Mouse (Mus musculus) MEL (cell line): Measurements from ENCODE around the gene Napa. TPM values are rescaled to one million over a fixed set of nuclear protein-coding genes. Genes with fewer than 3 reads are reported as not detected.
A peak's percentile ranks its signal among the peaks of the same experiment; 100 is the strongest.

Experiments
- DNase-seq: peaks from one replicate; pipeline ENCODE4 v3.0.0; 2011; ENCODE audit warnings: low read depth, low spot score
- H3K27ac ChIP-seq: 2 replicates; pipeline ENCODE4 v1.5.1; 2012; ENCODE audit warnings: low read depth, mild to moderate bottlenecking, control low read depth, low read length, moderate library complexity; ENCODE audit not compliant: control insufficient read depth
- H3K27me3 ChIP-seq, 2 experiments: fragments of 150-350 bp in 1 of 2; sonication (generic) in 1 of 2; 2 replicates each; pipeline ENCODE4 v1.6.1; 2012; ENCODE audit warnings: low read length in 2 of 2, mild to moderate bottlenecking in 2 of 2, improper control_type of control experiment in 1 of 2, moderate library complexity in 1 of 2; ENCODE audit not compliant: insufficient read depth in 2 of 2, control insufficient read depth in 1 of 2
- H3K36me3 ChIP-seq, 2 experiments: 2 replicates each; pipeline ENCODE4 v1.6.1; 2012 to 2014; ENCODE audit warnings: low read length in 2 of 2, improper control_type of control experiment in 1 of 2, inconsistent platforms in 1 of 2, mild to moderate bottlenecking in 1 of 2; ENCODE audit not compliant: insufficient read depth in 2 of 2, control insufficient read depth in 1 of 2
- H3K4me1 ChIP-seq, 2 experiments: fragments of 150-350 bp in 1 of 2; sonication (generic) in 1 of 2; 2 replicates each; pipeline ENCODE4 v1.6.1; 2012; ENCODE audit warnings: low read length in 2 of 2, improper control_type of control experiment in 1 of 2, mild to moderate bottlenecking in 1 of 2; ENCODE audit not compliant: insufficient read depth in 2 of 2, control insufficient read depth in 1 of 2
- H3K4me3 ChIP-seq, 2 experiments: fragments of 150-350 bp in 1 of 2; sonication (generic) in 1 of 2; 2 replicates each; pipeline ENCODE4 v1.5.1; 2012; ENCODE audit warnings: low read depth in 2 of 2, low read length in 2 of 2, mild to moderate bottlenecking in 2 of 2, moderate library complexity in 2 of 2, control low read depth in 1 of 2, improper control_type of control experiment in 1 of 2; ENCODE audit not compliant: control insufficient read depth in 1 of 2, insufficient read depth in 1 of 2
- H3K79me2 ChIP-seq: 2 replicates; pipeline ENCODE4 v1.6.1; 2012; ENCODE audit warnings: mild to moderate bottlenecking, low read length, moderate library complexity; ENCODE audit not compliant: control insufficient read depth, poor library complexity, insufficient read depth
- H3K9ac ChIP-seq: 2 replicates; pipeline ENCODE4 v1.6.1; 2012; ENCODE audit warnings: low read depth, mild to moderate bottlenecking, control low read depth, low read length, moderate library complexity; ENCODE audit not compliant: control insufficient read depth, poor library complexity, severe bottlenecking
- H3K9me3 ChIP-seq: fragments of 150-350 bp; sonication (generic); replicated peaks from 2 replicates; pipeline ENCODE4 v1.6.1; 2012; ENCODE audit warnings: mild to moderate bottlenecking, low read length, improper control_type of control experiment, moderate library complexity; ENCODE audit not compliant: insufficient read depth
- CHD1 ChIP-seq: IDR thresholded peaks from 2 replicates; pipeline ENCODE4 v1.6.1; 2012; ENCODE audit warnings: low read depth, mild to moderate bottlenecking, inconsistent platforms, low read length, improper control_type of control experiment
- E2F4 ChIP-seq: IDR thresholded peaks from 2 replicates; pipeline ENCODE4 v1.6.1; 2011; ENCODE audit warnings: low read depth, low read length, improper control_type of control experiment, borderline replicate concordance
- ELF1 ChIP-seq: IDR thresholded peaks from 2 replicates; pipeline ENCODE4 v1.6.1; 2014; ENCODE audit warnings: low read depth, mild to moderate bottlenecking, inconsistent platforms, low read length, improper control_type of control experiment, moderate library complexity
- EP300 ChIP-seq, 2 experiments: IDR thresholded peaks; 2 replicates each; pipeline ENCODE4 v1.6.1; 2011; ENCODE audit warnings: improper control_type of control experiment in 2 of 2, low read length in 2 of 2, low read depth in 1 of 2, mild to moderate bottlenecking in 1 of 2
- JUND ChIP-seq: IDR thresholded peaks from 2 replicates; pipeline ENCODE4 v1.6.1; 2011; ENCODE audit warnings: low read depth, mild to moderate bottlenecking, improper control_type of control experiment, low read length
- KAT2A ChIP-seq: conservative IDR thresholded peaks from 2 replicates; pipeline ENCODE4 v1.6.1; 2012; ENCODE audit warnings: low read depth, low read length, improper control_type of control experiment, inconsistent platforms
- MAFK ChIP-seq: IDR thresholded peaks from 2 replicates; pipeline ENCODE4 v1.6.1; 2011; ENCODE audit warnings: low read depth, mild to moderate bottlenecking, low read length, improper control_type of control experiment, borderline replicate concordance
- MAX ChIP-seq: IDR thresholded peaks from 2 replicates; pipeline ENCODE4 v1.6.1; 2011; ENCODE audit warnings: low read length, improper control_type of control experiment
- MXI1 ChIP-seq: IDR thresholded peaks from 2 replicates; pipeline ENCODE4 v1.6.1; 2011; ENCODE audit warnings: mild to moderate bottlenecking, low read depth, low read length, improper control_type of control experiment
- MYC ChIP-seq: IDR thresholded peaks from 2 replicates; pipeline ENCODE4 v1.6.1; 2011; ENCODE audit warnings: low read depth, mild to moderate bottlenecking, low read length, improper control_type of control experiment, moderate library complexity
- NELFE ChIP-seq: IDR thresholded peaks from 2 replicates; pipeline ENCODE4 v1.6.1; 2011; ENCODE audit warnings: low read depth, low read length, improper control_type of control experiment
- NRF1 ChIP-seq: IDR thresholded peaks from 2 replicates; pipeline ENCODE4 v1.6.1; 2014; ENCODE audit warnings: low read depth, mild to moderate bottlenecking, inconsistent platforms, low read length, improper control_type of control experiment, moderate library complexity; ENCODE audit not compliant: poor library complexity, insufficient read depth, severe bottlenecking
- POLR2AphosphoS2 ChIP-seq: IDR thresholded peaks from 2 replicates; pipeline ENCODE4 v1.6.1; 2011; ENCODE audit warnings: low read length, improper control_type of control experiment
- POLR2AphosphoS5 ChIP-seq: IDR thresholded peaks from 2 replicates; pipeline ENCODE4 v1.6.1; 2012; ENCODE audit warnings: low read depth, borderline replicate concordance, mild to moderate bottlenecking, inconsistent platforms, low read length, moderate library complexity, mixed read lengths
- SMC3 ChIP-seq: IDR thresholded peaks from 2 replicates; pipeline ENCODE4 v1.6.1; 2011; ENCODE audit warnings: low read depth, low read length, improper control_type of control experiment
- TAL1 ChIP-seq: IDR thresholded peaks from 2 replicates; pipeline ENCODE4 v1.6.1; 2012; ENCODE audit warnings: mild to moderate bottlenecking, inconsistent platforms, low read length, moderate library complexity, mixed read lengths
- TBP ChIP-seq: IDR thresholded peaks from 2 replicates; pipeline ENCODE4 v1.8.0; 2011; ENCODE audit warnings: low read depth, low read length, improper control_type of control experiment
- USF2 ChIP-seq, 2 experiments: IDR thresholded peaks; 2 replicates each; pipeline ENCODE4 v1.6.1; 2011 to 2012; ENCODE audit warnings: improper control_type of control experiment in 2 of 2, low read length in 2 of 2, borderline replicate concordance in 1 of 2, inconsistent platforms in 1 of 2, low read depth in 1 of 2, mild to moderate bottlenecking in 1 of 2; ENCODE audit not compliant: insufficient read depth in 1 of 2
- ZC3H11A ChIP-seq: IDR thresholded peaks from 2 replicates; pipeline ENCODE4 v1.6.1; 2012; ENCODE audit warnings: low read depth, mild to moderate bottlenecking, inconsistent platforms, low read length, improper control_type of control experiment
- ZMIZ1 ChIP-seq: IDR thresholded peaks from 2 replicates; pipeline ENCODE4 v1.6.1; 2012; ENCODE audit warnings: low read depth, mild to moderate bottlenecking, inconsistent platforms, low read length, improper control_type of control experiment, moderate library complexity
- ZNF384 ChIP-seq: IDR thresholded peaks from 2 replicates; pipeline ENCODE4 v1.6.1; 2012; ENCODE audit warnings: low read depth, mild to moderate bottlenecking, inconsistent platforms, low read length, improper control_type of control experiment
- polyA plus RNA-seq, 2 experiments: library from polyadenylated mRNA; stranded (reverse) in 1 of 2; unstranded in 1 of 2; fragments of >175 nt in 1 of 2; fragments of >200 nt in 1 of 2; gene quantifications; 2 replicates each; pipeline versions ENCODE4 v1.2.1 to v1.2.4; 2012; ENCODE audit warnings: low replicate concordance in 2 of 2, low read depth in 1 of 2; ENCODE audit not compliant: insufficient read length in 2 of 2, insufficient read depth in 1 of 2, missing spikeins in 1 of 2
- total RNA-seq: library from RNA; depleted of rRNA; stranded (reverse); fragments of 300-350 nt; gene quantifications from 2 replicates; pipeline ENCODE4 v1.2.3, GENCODE M21; 2012

Napa gene
- total and polyA plus RNA-seq, 3 experiments, result 56.1 to 132 TPM; not detected in 1

DNA sequence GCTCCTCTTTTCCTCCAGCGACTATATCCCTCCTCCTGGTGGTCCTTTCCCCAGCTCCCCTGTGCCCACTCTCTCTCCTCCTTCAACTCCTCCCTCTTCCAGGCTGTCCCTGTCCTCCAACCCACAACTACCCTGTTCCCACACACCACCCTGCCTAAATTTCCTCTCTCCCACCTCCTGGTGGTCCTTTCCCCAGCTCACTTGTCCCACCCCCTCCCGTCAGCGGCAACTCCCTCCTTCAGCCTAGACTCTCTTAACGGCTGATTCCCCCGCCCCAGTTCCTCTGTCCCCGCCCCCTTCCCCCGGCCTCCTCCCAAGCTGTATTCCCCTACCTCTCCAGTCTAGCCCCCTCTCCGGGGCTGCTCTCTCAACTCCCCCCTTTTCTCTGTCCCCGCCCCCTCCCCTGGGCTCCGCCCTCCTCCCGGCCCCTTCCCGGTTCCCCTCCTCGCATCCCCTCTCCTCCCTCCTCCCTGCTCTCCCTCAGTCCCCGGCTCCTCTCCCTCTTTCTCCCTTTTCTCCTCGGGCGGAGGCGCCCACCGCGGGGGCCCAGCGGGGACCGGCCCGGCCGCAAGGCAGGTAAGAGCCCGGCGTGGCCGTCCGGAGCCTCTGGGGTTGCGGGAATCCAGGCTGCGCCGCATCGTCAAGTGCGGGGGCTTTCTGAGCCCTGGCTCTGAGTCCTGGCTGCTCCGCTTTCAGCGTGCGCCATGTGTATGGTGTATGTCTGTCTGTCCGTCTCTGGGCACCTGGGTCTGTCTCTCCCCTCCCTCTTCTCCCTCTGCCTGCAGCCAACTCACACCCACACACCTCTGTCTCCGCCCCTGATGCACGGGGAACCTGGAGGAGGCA, 31.8 kb downstream of the Napa start:
- no peaks in the 10 kb centered on the region for H3K27me3 ChIP-seq
- TF ChIP-seq USF2 (IDR thresholded peaks at IDR 0.05; ENCODE audit: borderline replicate concordance in 1 of 2, insufficient read depth in 1 of 2, low read depth in 1 of 2, low read length in 2 of 2) (no peak), NELFE (no peak), MYC (no peak), MXI1 (no peak), NRF1 (no peak), TAL1 (no peak), ZMIZ1 (no peak), ZC3H11A (no peak), KAT2A (no peak)
- TF ChIP-seq, all 39 proteins: peak for 0
- H3K9me3 ChIP-seq, result no peaks in the 10 kb centered on the region
- no peaks in the 10 kb centered on the region for H3K36me3 ChIP-seq
- no peak overlapping the region for H3K9ac ChIP-seq
- H3K4me1 ChIP-seq, result peaks cover 0 to 14% of the 10 kb centered on the region in 2 experiments; a peak in 2 of 4 replicates
- peak overlapping the region; percentile 22 to 30; a peak in 2 of 4 replicates for H3K4me3 ChIP-seq
- no peaks in the 10 kb centered on the region for H3K79me2 ChIP-seq
- no peak for DNase-seq
- no peak overlapping the region for H3K27ac ChIP-seq

DNA sequence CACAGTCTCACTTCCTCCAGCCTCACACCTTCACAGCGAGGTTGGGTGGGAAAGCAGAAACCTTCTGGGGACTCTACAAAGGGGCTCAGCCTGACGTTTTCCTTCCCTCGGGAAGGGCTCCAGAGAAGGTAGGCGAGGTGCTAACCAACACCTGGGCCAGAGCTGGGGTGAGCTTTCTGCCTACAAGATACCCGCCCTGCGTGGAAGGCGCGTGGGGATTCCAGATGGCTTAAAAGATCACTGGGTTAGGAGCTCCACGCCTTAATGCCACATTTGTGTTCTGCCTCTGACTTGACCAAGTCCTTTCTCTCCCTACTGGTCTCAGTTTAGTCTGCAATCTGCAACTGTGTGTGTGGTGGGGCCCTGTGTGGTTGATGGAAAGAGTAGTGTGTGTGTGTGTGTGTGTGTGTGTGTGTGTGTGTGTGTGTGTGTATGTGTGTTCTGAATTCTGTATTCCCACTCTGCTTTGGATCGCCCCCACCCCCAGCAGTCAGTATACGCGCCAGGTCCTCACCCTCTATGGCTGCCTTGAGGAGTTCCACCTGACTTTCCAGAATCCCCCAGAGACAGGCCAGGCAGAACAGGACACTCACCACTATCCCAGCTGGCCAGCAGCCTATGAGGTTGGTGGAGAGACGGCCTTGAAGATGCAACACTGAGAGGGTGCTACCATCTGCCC, 32.8 kb downstream of the Napa start:
- Histone ChIP-seq H3K79me2 (no peaks in the 10 kb centered on the region), H3K9ac (no peak overlapping the region), H3K4me1 (peaks cover 0 to 14% of the 10 kb centered on the region in 2 experiments; a peak in 2 of 4 replicates), H3K9me3 (no peaks in the 10 kb centered on the region), H3K4me3 (no peak overlapping the region), H3K36me3 (no peaks in the 10 kb centered on the region), H3K27me3 (no peaks in the 10 kb centered on the region), H3K27ac (no peak overlapping the region)
- no peak for DNase-seq
- TF ChIP-seq ZMIZ1, result no peak
- no peak for TF ChIP-seq ZNF384
- no peak for TF ChIP-seq SMC3
- no peak for TF ChIP-seq EP300 (IDR thresholded peaks at IDR 0.05; ENCODE audit: low read depth in 1 of 2, low read length in 2 of 2)
- TF ChIP-seq POLR2AphosphoS5, result no peak
- no peak for TF ChIP-seq TAL1
- no peak for TF ChIP-seq TBP
- no peak for TF ChIP-seq E2F4
- TF ChIP-seq NRF1, result no peak
- no peak for TF ChIP-seq MYC
- TF ChIP-seq ELF1, result no peak
- no peak for TF ChIP-seq USF2 (IDR thresholded peaks at IDR 0.05; ENCODE audit: borderline replicate concordance in 1 of 2, insufficient read depth in 1 of 2, low read depth in 1 of 2, low read length in 2 of 2)
- no peak for TF ChIP-seq POLR2AphosphoS2
- no peak for TF ChIP-seq MAX
- TF ChIP-seq JUND, result no peak
- no peak for TF ChIP-seq MAFK
- no peak for TF ChIP-seq CHD1
